Mouse (Mus musculus): ENCODE measurements around the gene Ostf1. TPM values are rescaled to one million over a fixed set of nuclear protein-coding genes. Genes with fewer than 3 reads are reported as not detected.

Gene Ostf1
- polyA plus RNA-seq, 1 experiment, result 6.2 TPM

- Histone ChIP-seq H3K4me3 (ENCODE audit: control insufficient read depth, low read depth, low read length) (no peak overlapping the region), H3K27me3 (ENCODE audit: control insufficient read depth, insufficient read depth, low read length) (no peaks in the 10 kb centered on the region), H3K36me3 (ENCODE audit: control insufficient read depth, insufficient read depth, low read length) (no peaks in the 10 kb centered on the region), H3K4me1 (ENCODE audit: control insufficient read depth, insufficient read depth, low read length) (no peaks in the 10 kb centered on the region), H3K27ac (ENCODE audit: control insufficient read depth, insufficient read depth, low read depth, low read length) (no peak overlapping the region)
- no peak for TF ChIP-seq POLR2A (IDR thresholded peaks at IDR 0.05; ENCODE audit: control insufficient read depth, low read depth, low read length)
- no peak for TF ChIP-seq CTCF (IDR thresholded peaks at IDR 0.05; ENCODE audit: control insufficient read depth, insufficient read depth, insufficient replicate concordance, low read depth, low read length)
Observed at GRCm38 (mm10) chr19:18617504-18617903, 14.1 kb downstream of the Ostf1 start.

DNA sequence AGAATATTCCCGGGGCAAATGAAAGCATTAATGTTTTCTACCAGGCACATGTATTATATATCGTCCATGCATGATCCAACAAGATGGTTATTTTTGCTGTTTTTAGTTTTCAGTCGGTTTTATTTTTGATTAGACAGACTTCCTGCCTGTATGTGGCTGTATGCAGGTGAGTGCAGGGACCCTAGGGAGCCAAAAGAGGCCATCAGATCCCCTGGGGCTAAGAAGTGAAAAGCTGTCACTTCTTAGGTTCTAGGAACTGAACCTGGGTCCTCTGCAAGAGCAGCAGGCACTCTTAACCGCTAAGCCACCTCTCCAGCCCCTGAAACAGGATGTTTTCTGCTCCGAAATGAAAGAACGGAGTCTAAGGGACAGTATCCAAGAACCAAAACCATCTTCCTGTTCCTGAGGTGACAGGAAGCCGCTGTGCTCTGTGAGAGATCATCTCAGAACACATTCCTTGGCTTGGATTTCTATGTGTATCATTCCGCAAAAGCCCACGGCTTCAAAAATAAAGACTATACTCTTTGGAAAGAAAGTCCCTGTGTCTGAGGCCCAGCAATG is 15.9 kb downstream of the Ostf1 start:
- Histone ChIP-seq H3K27me3 (ENCODE audit: control insufficient read depth, insufficient read depth, low read length) (no peaks in the 10 kb centered on the region), H3K4me3 (ENCODE audit: control insufficient read depth, low read depth, low read length) (no peak overlapping the region), H3K27ac (ENCODE audit: control insufficient read depth, insufficient read depth, low read depth, low read length) (peak overlapping the region; percentile 36; the same call in 1 of the 2 replicates), H3K4me1 (ENCODE audit: control insufficient read depth, insufficient read depth, low read length) (no peaks in the 10 kb centered on the region), H3K36me3 (ENCODE audit: control insufficient read depth, insufficient read depth, low read length) (no peaks in the 10 kb centered on the region)
- TF ChIP-seq CTCF (IDR thresholded peaks at IDR 0.05; ENCODE audit: control insufficient read depth, insufficient read depth, insufficient replicate concordance, low read depth, low read length) (no peak), POLR2A (IDR thresholded peaks at IDR 0.05; ENCODE audit: control insufficient read depth, low read depth, low read length) (no peak)

GRCm38 (mm10) chr19:18614337-18614736 is 17.3 kb downstream of the Ostf1 start:
- TF ChIP-seq CTCF (IDR thresholded peaks at IDR 0.05; ENCODE audit: control insufficient read depth, insufficient read depth, insufficient replicate concordance, low read depth, low read length), result no peak
- TF ChIP-seq POLR2A (IDR thresholded peaks at IDR 0.05; ENCODE audit: control insufficient read depth, low read depth, low read length), result no peak
- no peak overlapping the region for H3K4me3 ChIP-seq (ENCODE audit: control insufficient read depth, low read depth, low read length)
- no peaks in the 10 kb centered on the region for H3K27me3 ChIP-seq (ENCODE audit: control insufficient read depth, insufficient read depth, low read length)
- no peaks in the 10 kb centered on the region for H3K36me3 ChIP-seq (ENCODE audit: control insufficient read depth, insufficient read depth, low read length)
- no peaks in the 10 kb centered on the region for H3K4me1 ChIP-seq (ENCODE audit: control insufficient read depth, insufficient read depth, low read length)
- H3K27ac ChIP-seq (ENCODE audit: control insufficient read depth, insufficient read depth, low read depth, low read length), result no peak overlapping the region

GRCm38 (mm10) chr19:18608975-18609374 is 22.6 kb downstream of the Ostf1 start:
- no peaks in the 10 kb centered on the region for H3K4me1 ChIP-seq (ENCODE audit: control insufficient read depth, insufficient read depth, low read length)
- no peak overlapping the region for H3K4me3 ChIP-seq (ENCODE audit: control insufficient read depth, low read depth, low read length)
- no peak overlapping the region for H3K27ac ChIP-seq (ENCODE audit: control insufficient read depth, insufficient read depth, low read depth, low read length)
- no peak for TF ChIP-seq POLR2A (IDR thresholded peaks at IDR 0.05; ENCODE audit: control insufficient read depth, low read depth, low read length)
- TF ChIP-seq CTCF (IDR thresholded peaks at IDR 0.05; ENCODE audit: control insufficient read depth, insufficient read depth, insufficient replicate concordance, low read depth, low read length), result no peak
- H3K27me3 ChIP-seq (ENCODE audit: control insufficient read depth, insufficient read depth, low read length), result no peaks in the 10 kb centered on the region
- H3K36me3 ChIP-seq (ENCODE audit: control insufficient read depth, insufficient read depth, low read length), result no peaks in the 10 kb centered on the region

DNA sequence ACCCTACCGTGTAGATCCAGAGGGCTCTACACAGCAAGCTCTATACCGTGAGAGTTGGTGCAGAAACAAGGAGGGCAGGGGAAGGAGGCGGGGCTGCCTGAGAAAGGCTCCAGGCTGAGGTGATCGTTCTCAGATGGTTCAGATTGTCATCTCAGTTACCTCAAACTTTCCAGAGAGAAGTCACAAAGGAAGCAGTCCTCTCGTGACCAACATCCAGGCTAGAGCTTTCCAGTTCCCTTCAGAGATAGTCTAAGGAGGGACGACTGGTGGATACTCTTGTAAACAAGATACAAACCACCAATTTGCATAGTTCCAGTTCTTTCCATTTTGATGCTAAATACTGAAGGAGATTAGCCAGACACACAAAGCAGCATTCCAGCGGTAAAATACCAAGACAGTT is 23.7 kb downstream of the Ostf1 start:
- Histone ChIP-seq H3K27ac (ENCODE audit: control insufficient read depth, insufficient read depth, low read depth, low read length) (no peak overlapping the region), H3K36me3 (ENCODE audit: control insufficient read depth, insufficient read depth, low read length) (no peaks in the 10 kb centered on the region), H3K27me3 (ENCODE audit: control insufficient read depth, insufficient read depth, low read length) (no peaks in the 10 kb centered on the region), H3K4me3 (ENCODE audit: control insufficient read depth, low read depth, low read length) (no peak overlapping the region), H3K4me1 (ENCODE audit: control insufficient read depth, insufficient read depth, low read length) (no peaks in the 10 kb centered on the region)
- TF ChIP-seq POLR2A (IDR thresholded peaks at IDR 0.05; ENCODE audit: control insufficient read depth, low read depth, low read length), result no peak
- no peak for TF ChIP-seq CTCF (IDR thresholded peaks at IDR 0.05; ENCODE audit: control insufficient read depth, insufficient read depth, insufficient replicate concordance, low read depth, low read length)

DNA sequence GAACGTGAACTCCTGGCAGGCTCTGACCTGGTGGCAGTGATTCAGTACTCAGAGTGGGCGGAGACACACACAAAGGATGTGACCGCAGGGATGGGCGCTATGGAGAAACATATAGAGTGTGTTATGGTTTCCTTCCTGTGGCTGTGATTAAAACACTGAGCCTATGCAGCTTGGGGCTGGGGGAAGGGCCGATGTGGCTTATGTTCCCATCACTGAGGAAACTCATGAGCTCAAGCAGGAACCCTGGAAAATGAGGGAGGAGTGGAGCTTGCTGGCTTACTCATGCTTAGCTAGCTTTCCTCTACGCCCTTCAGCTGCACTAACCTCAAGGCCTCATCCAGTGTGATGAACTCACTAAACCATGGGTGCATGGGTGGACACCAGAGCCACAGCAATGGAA is 28.6 kb downstream of the Ostf1 start:
- Histone ChIP-seq H3K4me1 (ENCODE audit: control insufficient read depth, insufficient read depth, low read length) (no peaks in the 10 kb centered on the region), H3K36me3 (ENCODE audit: control insufficient read depth, insufficient read depth, low read length) (no peaks in the 10 kb centered on the region), H3K27me3 (ENCODE audit: control insufficient read depth, insufficient read depth, low read length) (no peaks in the 10 kb centered on the region), H3K4me3 (ENCODE audit: control insufficient read depth, low read depth, low read length) (no peak overlapping the region), H3K27ac (ENCODE audit: control insufficient read depth, insufficient read depth, low read depth, low read length) (no peak overlapping the region)
- no peak for TF ChIP-seq CTCF (IDR thresholded peaks at IDR 0.05; ENCODE audit: control insufficient read depth, insufficient read depth, insufficient replicate concordance, low read depth, low read length)
- TF ChIP-seq POLR2A (IDR thresholded peaks at IDR 0.05; ENCODE audit: control insufficient read depth, low read depth, low read length), result no peak

- no peaks in the 10 kb centered on the region for H3K4me1 ChIP-seq (ENCODE audit: control insufficient read depth, insufficient read depth, low read length)
Observed at GRCm38 (mm10) chr19:18600611-18601010, 31.0 kb downstream of the Ostf1 start.

More at GRCm38 (mm10) chr19:18600611-18601010, 31.0 kb downstream of the Ostf1 start:
- TF ChIP-seq POLR2A (IDR thresholded peaks at IDR 0.05; ENCODE audit: control insufficient read depth, low read depth, low read length) (no peak), CTCF (IDR thresholded peaks at IDR 0.05; ENCODE audit: control insufficient read depth, insufficient read depth, insufficient replicate concordance, low read depth, low read length) (no peak)
- Histone ChIP-seq H3K4me3 (ENCODE audit: control insufficient read depth, low read depth, low read length) (no peak overlapping the region), H3K36me3 (ENCODE audit: control insufficient read depth, insufficient read depth, low read length) (no peaks in the 10 kb centered on the region), H3K27ac (ENCODE audit: control insufficient read depth, insufficient read depth, low read depth, low read length) (no peak overlapping the region), H3K27me3 (ENCODE audit: control insufficient read depth, insufficient read depth, low read length) (no peaks in the 10 kb centered on the region)

Measured in testis, adult 2 months (tissue).